ENCODE assay signal across 14 mouse cellular contexts in the genomic region with DNA sequence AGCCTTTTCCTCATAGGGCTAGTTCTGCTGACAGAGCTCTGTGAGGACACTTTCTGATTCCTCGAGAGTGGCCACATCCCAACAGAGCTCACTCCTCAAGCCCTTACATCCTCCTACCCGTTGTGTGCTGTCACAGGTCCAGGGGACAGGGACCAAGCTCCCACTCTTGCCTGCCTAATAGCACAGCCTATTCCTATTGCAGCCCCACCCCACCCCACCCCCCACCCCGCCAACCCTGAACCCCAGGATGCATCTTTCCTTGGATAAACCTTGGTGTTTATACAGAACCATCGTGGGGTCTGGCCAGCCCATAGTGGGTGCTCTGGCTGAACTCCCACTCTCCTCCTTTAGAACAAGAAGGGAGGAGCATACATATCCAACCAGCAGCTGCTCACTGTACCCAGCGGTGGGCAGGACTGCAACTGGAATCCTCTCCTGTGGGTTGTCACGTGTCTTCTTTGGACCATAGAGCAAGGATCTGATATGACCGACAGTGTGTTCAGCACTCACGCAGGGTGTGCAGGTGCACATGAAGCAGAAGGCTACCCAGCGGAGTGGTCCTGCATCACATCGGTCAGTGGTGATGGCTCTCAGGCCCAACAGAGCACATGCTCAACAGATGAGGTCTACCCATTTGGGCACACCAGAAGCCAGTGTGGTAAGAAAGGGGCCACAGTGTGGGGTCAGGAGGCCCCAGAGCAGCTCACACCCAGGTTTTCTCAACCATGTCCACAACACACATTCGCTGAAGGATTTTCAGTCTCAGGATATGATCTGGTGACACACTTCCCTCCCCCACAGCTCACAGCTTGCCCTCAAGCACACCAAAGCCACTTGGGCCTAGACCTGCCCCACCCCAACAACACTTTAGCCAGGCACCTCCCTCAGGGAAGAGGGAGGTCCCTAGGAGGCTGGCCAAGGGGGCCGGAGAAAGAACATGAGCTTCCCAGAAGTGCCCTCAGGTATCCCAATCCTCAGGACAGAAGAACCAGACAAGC. TPM values are rescaled to one million over a fixed set of nuclear protein-coding genes. Genes with fewer than 3 reads are reported as not detected.
DNase-seq lines count a peak whose midpoint lies in the region; ATAC-seq and TF ChIP-seq lines count a peak whose summit lies in the region.
"Had no signal": no experiment of that assay in that cellular context is flagged by ENCODE, and none has a peak within 500 bp of the region (broad histone marks: within the 10 kb centered on the region; RNA-seq: fewer than 3 reads in every experiment).

No protein-coding gene starts in this region.

- WGBS in forebrain, embryonic 16.5 days: 89% methylated on average over 12 of the region's 12 CpGs

- TF ChIP-seq CTCF in G1E (IDR thresholded peaks at IDR 0.05; ENCODE audit: low read depth, low read length): no peak

- H3K4me3 ChIP-seq in G1E (ENCODE audit: low read depth, low read length): peak overlapping the region; percentile 37; the same call in 1 of the 2 replicates
- no peak overlapping the region for H3K4me3 ChIP-seq in brown adipose tissue, adult 24 weeks (ENCODE audit: insufficient read depth, low read depth, low read length)
- peak overlapping the region; percentile 66 for H3K4me3 ChIP-seq in megakaryocyte, embryonic 14.5 days (replicated peaks)
- no peak overlapping the region for H3K4me3 ChIP-seq in forebrain, embryonic 16.5 days (replicated peaks; ENCODE audit: low read length)
- H3K4me3 ChIP-seq: intestine, embryonic 15.5 days; limb, embryonic 15.5 days had no signal

- H3K9ac ChIP-seq in forebrain, embryonic 16.5 days (replicated peaks; ENCODE audit: low read depth, low read length): no peak overlapping the region
- H3K9ac ChIP-seq: intestine, embryonic 15.5 days; limb, embryonic 15.5 days had no signal

- no peaks in the 10 kb centered on the region for H3K27me3 ChIP-seq in G1E (ENCODE audit: insufficient read depth, low read length)
- no peaks in the 10 kb centered on the region for H3K27me3 ChIP-seq in megakaryocyte, embryonic 14.5 days (replicated peaks)
- H3K27me3 ChIP-seq in forebrain, embryonic 16.5 days (replicated peaks; ENCODE audit: control insufficient read depth, insufficient read depth, low read length): no peaks in the 10 kb centered on the region
- H3K27me3 ChIP-seq: intestine, embryonic 15.5 days; limb, embryonic 15.5 days had no signal

- peaks cover 89% of the 10 kb centered on the region for H3K36me3 ChIP-seq in G1E (replicated peaks)
- peaks cover 95% of the 10 kb centered on the region for H3K36me3 ChIP-seq in megakaryocyte, embryonic 14.5 days (replicated peaks; ENCODE audit: low read length)
- H3K36me3 ChIP-seq in forebrain, embryonic 16.5 days (ENCODE audit: control insufficient read depth, insufficient read depth): no peaks in the 10 kb centered on the region
- H3K36me3 ChIP-seq: intestine, embryonic 15.5 days; limb, embryonic 15.5 days had no signal

- peak; percentile 60 for DNase-seq in kidney, adult 11 months
- no peak for DNase-seq in kidney, postnatal 4 days
- DNase-seq in G1E (ENCODE audit: low spot score): no peak
- no peak for DNase-seq in neural tube, embryonic 10.5 days (ENCODE audit: extremely low spot score, low spot score)
- DNase-seq: cerebellum, postnatal 36 days; thymus, postnatal 36 days had no signal

- ATAC-seq in G1E (ENCODE audit: extremely low read depth, insufficient number of reproducible peaks, low FRiP score, poor library complexity, severe bottlenecking): no peak
- ATAC-seq in forebrain, embryonic 16.5 days: no peak
- ATAC-seq: activated CD4-positive, CD25-positive, alpha-beta regulatory T cell, adult 4 months; intestine, embryonic 15.5 days had no signal

- H3K27ac ChIP-seq in brown adipose tissue, adult 24 weeks (replicated peaks; ENCODE audit: low read depth, low read length): peak overlapping the region; percentile 53
- no peak overlapping the region for H3K27ac ChIP-seq in forebrain, embryonic 16.5 days (ENCODE audit: low read length)
- H3K27ac ChIP-seq: intestine, embryonic 15.5 days; limb, embryonic 15.5 days had no signal

- H3K9me3 ChIP-seq in G1E (replicated peaks): 0 out of 2 replicates have a peak, but pooled peaks cover 3% of the 10 kb centered on the region
- no peaks in the 10 kb centered on the region for H3K9me3 ChIP-seq in megakaryocyte, embryonic 14.5 days
- H3K9me3 ChIP-seq in forebrain, embryonic 16.5 days (ENCODE audit: control insufficient read depth, low read length): no peaks in the 10 kb centered on the region
- H3K9me3 ChIP-seq: intestine, embryonic 15.5 days; limb, embryonic 15.5 days had no signal

- H3K4me2 ChIP-seq in forebrain, embryonic 16.5 days (ENCODE audit: low read length): no peak overlapping the region
- H3K4me2 ChIP-seq: intestine, embryonic 15.5 days; limb, embryonic 15.5 days had no signal

- H3K4me1 ChIP-seq in G1E (ENCODE audit: insufficient read depth, low read depth, low read length): peaks cover 97% of the 10 kb centered on the region
- H3K4me1 ChIP-seq in brown adipose tissue, adult 24 weeks (ENCODE audit: control insufficient read depth, insufficient read depth, insufficient read length, low read length): peaks cover 86% of the 10 kb centered on the region
- peaks cover 100% of the 10 kb centered on the region for H3K4me1 ChIP-seq in megakaryocyte, embryonic 14.5 days
- peaks cover 24% of the 10 kb centered on the region for H3K4me1 ChIP-seq in forebrain, embryonic 16.5 days (replicated peaks; ENCODE audit: control insufficient read depth, insufficient read depth, low read length)

RNA-seq across cellular contexts. Expression of gene E030018B13Rik, which starts 2.4 kb away (rescaled TPM):
- total RNA-seq in G1E (2014; fragmentation: Nextera tagmentation) (not detected in 2 replicates), G1E (2017) (not detected in 2 replicates)
- polyA plus RNA-seq in G1E (2012): not detected in 2 replicates
- not detected in 2 replicates for polyA plus RNA-seq in brown adipose tissue, adult 24 weeks (2012; ENCODE audit: insufficient read depth, insufficient read length, missing spikeins)
- not detected in 2 replicates for polyA plus RNA-seq in megakaryocyte, embryonic 14.5 days (2012; ENCODE audit: insufficient read depth, low replicate concordance)
- 0.35 TPM in 1 of 2 replicates, not detected in the other for polyA plus RNA-seq in forebrain, embryonic 16.5 days (2015; fragmentation: Nextera tagmentation; extraction: Ambion mirVana)
- polyA plus RNA-seq: embryonic facial prominence, embryonic 14.5 days; heart, embryonic 14.5 days; intestine, embryonic 15.5 days; limb, embryonic 15.5 days had no signal

RNA-seq across cellular contexts. Expression of gene Klf13, which starts 19.6 kb away (rescaled TPM):
- 86.9 and 89.5 TPM in 2 replicates for total RNA-seq in G1E (2014; fragmentation: Nextera tagmentation)
- 14.6 and 16.3 TPM in 2 replicates for total RNA-seq in G1E (2017)
- 57.2 and 68.1 TPM in 2 replicates for polyA plus RNA-seq in G1E (2012)
- 13.6 and 24.0 TPM in 2 replicates for polyA plus RNA-seq in brown adipose tissue, adult 24 weeks (2012; ENCODE audit: insufficient read depth, insufficient read length, missing spikeins)
- 117 and 140 TPM in 2 replicates for polyA plus RNA-seq in megakaryocyte, embryonic 14.5 days (2012; ENCODE audit: insufficient read depth, low replicate concordance)
- polyA plus RNA-seq in forebrain, embryonic 16.5 days (2015; fragmentation: Nextera tagmentation; extraction: Ambion mirVana): 31.1 and 33.7 TPM in 2 replicates

Comparison
In these comparisons a context has a peak if more than half of its experiments do, and no peak if none do; other contexts are left out.
1. H3K4me3 ChIP-seq: peak in G1E (single experiment) and megakaryocyte, embryonic 14.5 days (single experiment); none in brown adipose tissue, adult 24 weeks (single experiment) and forebrain, embryonic 16.5 days (single experiment).